Mouse (Mus musculus) lung, postnatal 0 days (tissue): ENCODE measurements around the gene Krtap28-10. TPM values are rescaled to one million over a fixed set of nuclear protein-coding genes. Genes with fewer than 3 reads are reported as not detected.
"Not testable (repeated sequence)": the region's sequence is repeated elsewhere in the genome, so short reads cannot be mapped to it uniquely, and the experiment has no call there.

Source experiments
- ATAC-seq: fragments of 200-750 bp; cut with Nextera tagmentation; 2 replicates; pipeline ENCODE4 v1.8.0; 2017; ENCODE audit warnings: moderate library complexity
- DNase-seq: peaks from one replicate; pipeline ENCODE4 v3.0.0-alpha.2; 2016; ENCODE audit warnings: low spot score
- H3K27ac ChIP-seq: fragments of 300-500 bp; sonication (generic); 2 replicates; pipeline ENCODE4 v1.5.1; 2014; ENCODE audit warnings: antibody characterized with exemption, mild to moderate bottlenecking, low read length, mixed read lengths
- H3K27me3 ChIP-seq: fragments of 300-500 bp; sonication (generic); replicated peaks from 2 replicates; pipeline ENCODE4 v1.6.1; 2014; ENCODE audit warnings: low read length, mixed read lengths; ENCODE audit not compliant: insufficient read depth
- H3K36me3 ChIP-seq: fragments of 300-500 bp; sonication (generic); 2 replicates; pipeline ENCODE4 v1.6.1; 2014; ENCODE audit warnings: low read length, mixed read lengths; ENCODE audit not compliant: insufficient read depth
- H3K4me1 ChIP-seq: fragments of 300-500 bp; sonication (generic); 2 replicates; pipeline ENCODE4 v1.6.1; 2014; ENCODE audit warnings: antibody characterized with exemption, low read depth, low read length, mixed read lengths; ENCODE audit not compliant: insufficient read depth
- H3K4me2 ChIP-seq: fragments of 300-500 bp; sonication (generic); replicated peaks from 2 replicates; pipeline ENCODE4 v1.6.1; 2014; ENCODE audit warnings: low read depth, mild to moderate bottlenecking, low read length, moderate library complexity, mixed read lengths
- H3K4me3 ChIP-seq: fragments of 300-500 bp; sonication (generic); 2 replicates; pipeline ENCODE4 v1.5.1; 2014; ENCODE audit warnings: low read depth, low read length
- H3K9ac ChIP-seq: fragments of 300-500 bp; sonication (generic); replicated peaks from 2 replicates; pipeline ENCODE4 v1.6.1; 2014; ENCODE audit warnings: low read depth, mild to moderate bottlenecking
- H3K9me3 ChIP-seq: fragments of 300-500 bp; sonication (generic); 2 replicates; pipeline ENCODE4 v1.6.1; 2016; ENCODE audit warnings: low read length, mixed read lengths
- CTCF ChIP-seq: IDR thresholded peaks from 2 replicates; pipeline ENCODE4 v1.5.1; 2016; ENCODE audit warnings: antibody characterized with exemption, mild to moderate bottlenecking
- EP300 ChIP-seq: IDR thresholded peaks from 2 replicates; pipeline ENCODE4 v1.6.1; 2016; ENCODE audit warnings: antibody characterized with exemption, mild to moderate bottlenecking, control low read depth
- WGBS: fragments of 180-500 bp; shearing (Covaris S2); extraction: QIAGEN DNeasy Blood & Tissue Kit; methylation state at CpG from one replicate; pipeline ENCODE4 v1.1.7; 2014; 5-methylcytosine and 5-hydroxymethylcytosine counted together
- polyA plus RNA-seq: library from polyadenylated mRNA; unstranded; fragments of >200 nt; fragmentation: Nextera tagmentation; extraction: Ambion mirVana; gene quantifications from 2 replicates; pipeline ENCODE4 v1.2.1, GENCODE M21; 2015

Gene Krtap28-10
- polyA plus RNA-seq, 1 experiment from 2014 or later: not detected

DNA sequence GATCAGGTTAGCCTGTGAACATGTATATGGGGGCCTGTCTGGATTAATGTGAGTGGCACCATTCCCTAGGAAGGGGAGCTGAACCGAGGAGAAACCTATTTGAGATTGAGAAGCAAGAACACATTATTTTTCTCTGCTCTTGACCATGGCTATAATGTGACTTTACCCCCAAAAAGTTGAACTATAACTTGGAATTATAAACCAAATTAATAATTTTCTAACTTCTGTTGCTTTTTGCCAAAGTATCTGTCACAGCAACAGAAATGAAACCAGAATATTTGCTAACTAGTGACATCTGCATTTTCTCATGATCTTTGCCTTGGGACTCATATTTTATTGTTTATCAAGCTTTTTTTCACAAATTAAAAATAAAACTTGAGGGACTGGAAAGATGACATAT is 25.7 kb downstream of the Krtap28-10 start:
- Histone ChIP-seq H3K9me3 (no peaks in the 10 kb centered on the region), H3K27me3 (no peaks in the 10 kb centered on the region), H3K4me3 (no peak overlapping the region), H3K27ac (no peak overlapping the region), H3K36me3 (no peaks in the 10 kb centered on the region), H3K9ac (no peak overlapping the region), H3K4me2 (no peak overlapping the region), H3K4me1 (no peaks in the 10 kb centered on the region)
- WGBS: 58% methylated on average over 1 of the region's 1 CpGs
- ATAC-seq: no peak
- DNase-seq: no peak
- TF ChIP-seq CTCF (no peak), EP300 (no peak)

DNA sequence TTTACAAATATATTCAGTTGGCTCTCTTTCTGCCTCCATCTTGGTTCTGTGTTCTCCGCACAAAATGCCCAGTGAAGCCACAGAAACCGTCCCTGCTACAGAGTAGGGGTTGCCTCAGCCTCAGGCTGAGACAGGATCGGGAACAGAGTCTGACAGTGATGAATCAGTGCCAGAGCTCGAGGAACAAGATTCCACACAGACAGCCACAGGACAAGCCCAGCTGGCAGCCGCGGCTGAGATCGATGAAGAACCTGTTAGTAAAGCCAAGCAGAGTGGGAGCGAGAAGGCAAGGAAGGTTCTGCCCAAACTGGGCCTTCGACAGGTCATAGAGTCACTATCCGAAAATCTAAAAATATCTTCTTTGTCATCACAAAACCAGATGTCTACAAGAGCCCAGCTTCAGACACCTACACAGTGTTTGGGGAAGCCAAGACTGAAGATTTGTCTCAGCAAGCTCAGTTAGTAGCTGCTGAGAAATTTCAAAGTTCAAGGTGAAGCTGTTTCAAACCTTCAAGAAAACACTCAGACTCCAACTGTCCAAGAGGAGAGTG is 26.9 kb downstream of the Krtap28-10 start:
- no peak overlapping the region for H3K27ac ChIP-seq
- no peaks in the 10 kb centered on the region for H3K36me3 ChIP-seq
- no peak overlapping the region for H3K9ac ChIP-seq
- DNase-seq: no peak
- H3K4me3 ChIP-seq: no peak overlapping the region
- no peaks in the 10 kb centered on the region for H3K4me1 ChIP-seq
- 0 out of 2 replicates have a peak, but pooled peaks cover 2% of the 10 kb centered on the region for H3K9me3 ChIP-seq
- TF ChIP-seq CTCF (no peak), EP300 (no peak)
- no peak for ATAC-seq
- 48% methylated on average over 10 of the region's 10 CpGs for whole genome bisulfite sequencing
- no peaks in the 10 kb centered on the region for H3K27me3 ChIP-seq
- no peak overlapping the region for H3K4me2 ChIP-seq

DNA sequence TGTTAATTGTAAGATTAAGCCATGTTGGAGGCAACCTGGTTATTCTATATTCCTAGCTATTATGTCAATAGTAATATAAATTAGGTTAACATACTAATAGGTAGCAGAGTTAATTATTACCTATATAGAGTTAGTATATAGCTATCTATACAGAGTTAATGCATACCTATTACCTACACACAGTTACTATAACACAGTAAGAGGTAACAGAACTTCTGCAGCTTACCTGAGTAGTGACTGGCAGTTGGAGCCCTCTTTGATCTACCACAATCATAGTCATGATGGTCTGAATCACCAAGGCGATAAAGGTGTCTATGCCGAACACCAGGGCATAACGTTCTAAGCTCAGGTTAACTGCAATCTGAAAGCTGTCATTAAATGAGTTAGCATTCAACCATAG is 27.8 kb downstream of the Krtap28-10 start:
- Histone ChIP-seq H3K4me2 (no peak overlapping the region), H3K9ac (no peak overlapping the region), H3K27ac (no peak overlapping the region), H3K9me3 (0 out of 2 replicates have a peak, but pooled peaks cover 2% of the 10 kb centered on the region), H3K4me1 (no peaks in the 10 kb centered on the region), H3K27me3 (no peaks in the 10 kb centered on the region), H3K36me3 (no peaks in the 10 kb centered on the region), H3K4me3 (no peak overlapping the region)
- ATAC-seq: no peak
- 91% methylated on average over 3 of the region's 3 CpGs for WGBS
- TF ChIP-seq EP300: no peak
- TF ChIP-seq CTCF: no peak
- DNase-seq: no peak

DNA sequence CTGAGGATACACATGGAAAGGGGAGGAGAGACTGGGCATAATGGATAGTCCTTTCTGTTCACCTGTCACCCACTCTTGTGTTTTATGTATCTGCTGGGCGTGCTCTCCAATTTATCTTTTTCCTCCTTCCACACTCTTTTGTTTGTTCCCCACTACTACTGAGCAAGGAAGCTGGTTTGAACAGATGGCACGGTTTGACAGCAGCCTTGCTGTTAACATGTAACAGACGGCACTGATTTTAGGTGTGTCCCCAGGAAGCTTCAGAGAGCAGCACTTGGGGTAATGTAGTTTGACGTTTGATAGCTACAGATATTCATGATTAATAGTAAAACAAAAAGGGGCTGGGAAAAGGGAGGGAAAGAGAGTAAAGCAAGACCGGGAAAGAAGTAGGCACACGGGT is 34.8 kb downstream of the Krtap28-10 start:
- Histone ChIP-seq H3K36me3 (no peaks in the 10 kb centered on the region), H3K27me3 (no peaks in the 10 kb centered on the region), H3K4me2 (no peak overlapping the region), H3K4me3 (no peak overlapping the region), H3K9ac (no peak overlapping the region), H3K9me3 (0 out of 2 replicates have a peak, but pooled peaks cover 2% of the 10 kb centered on the region), H3K27ac (no peak overlapping the region), H3K4me1 (no peaks in the 10 kb centered on the region)
- no peak for TF ChIP-seq EP300
- TF ChIP-seq CTCF: no peak
- WGBS: 55% methylated on average over 6 of the region's 6 CpGs
- ATAC-seq (no peak), DNase-seq (no peak)

DNA sequence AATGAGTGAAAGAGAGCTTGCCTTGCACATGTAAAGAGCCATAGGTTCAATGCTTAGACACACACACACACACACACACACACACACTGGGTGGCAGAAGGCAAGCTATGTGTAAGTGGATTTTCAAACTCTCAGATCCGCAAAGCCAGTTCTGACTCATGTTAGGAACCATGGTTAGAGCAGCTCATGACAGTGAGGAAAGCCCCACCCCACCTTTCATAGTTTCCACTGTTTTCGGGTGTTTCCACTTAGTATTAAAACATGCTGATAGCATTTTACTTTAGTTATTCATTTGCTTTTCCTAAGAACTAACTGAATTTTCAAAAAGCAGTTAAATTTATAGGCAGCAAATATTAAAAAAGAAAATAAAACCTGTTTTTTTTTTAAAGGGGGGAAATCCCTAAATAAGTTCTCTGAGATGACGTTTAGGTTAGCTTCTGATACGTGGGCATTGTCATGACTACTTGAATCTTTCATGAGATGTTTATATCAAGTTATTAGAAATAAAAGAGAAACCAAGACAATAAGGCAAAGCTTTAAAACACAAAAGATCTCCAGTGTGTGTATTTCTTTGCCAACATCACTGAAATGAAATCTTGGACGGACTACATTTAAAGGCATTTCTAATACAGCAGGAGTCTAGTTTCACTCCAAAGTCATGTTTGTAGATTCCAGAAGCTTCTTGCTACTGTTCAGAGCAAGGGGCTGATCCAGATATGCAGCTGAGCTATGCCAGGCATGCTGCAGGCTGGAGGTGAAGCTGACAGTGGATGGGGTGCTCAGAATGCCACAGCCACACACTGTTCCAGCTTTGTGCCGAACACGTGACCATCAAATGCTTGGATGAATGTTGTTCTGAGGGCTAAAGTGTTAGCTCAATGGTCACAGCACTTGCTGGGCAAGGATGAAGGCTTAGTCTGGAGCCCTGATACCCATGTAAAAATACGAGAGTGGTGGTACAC is 35.8 kb downstream of the Krtap28-10 start:
- H3K27me3 ChIP-seq: no peaks in the 10 kb centered on the region
- peak; percentile 73 for ATAC-seq
- TF ChIP-seq CTCF: no peak
- TF ChIP-seq EP300: no peak
- WGBS: 58% methylated on average over 8 of the region's 8 CpGs
- H3K9ac ChIP-seq: no peak overlapping the region
- H3K9me3 ChIP-seq: 0 out of 2 replicates have a peak, but pooled peaks cover 2% of the 10 kb centered on the region
- H3K36me3 ChIP-seq: no peaks in the 10 kb centered on the region
- no peak overlapping the region for H3K4me2 ChIP-seq
- H3K27ac ChIP-seq: no peak overlapping the region
- peak; percentile 14 for DNase-seq
- no peak overlapping the region for H3K4me3 ChIP-seq
- H3K4me1 ChIP-seq: no peaks in the 10 kb centered on the region

DNA sequence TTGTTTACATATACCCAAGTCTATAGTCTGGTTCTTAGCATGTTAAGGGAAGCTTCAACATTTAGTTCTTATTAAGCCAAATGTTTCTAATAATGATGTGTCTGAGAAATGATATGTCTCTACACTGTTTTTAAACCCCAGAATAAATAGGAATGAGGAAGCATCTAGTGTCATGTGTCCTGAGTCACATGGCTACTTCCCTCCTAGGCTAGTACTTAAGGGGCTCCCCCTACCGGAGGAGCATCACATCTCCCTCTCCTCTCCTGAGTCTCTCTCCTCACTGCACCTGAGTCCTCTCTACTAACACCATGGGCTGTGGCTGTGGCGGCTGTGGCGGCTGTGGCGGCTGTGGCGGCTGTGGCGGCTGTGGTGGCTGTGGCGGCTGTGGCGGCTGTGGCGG is 42.0 kb downstream of the Krtap28-10 start, which contains the start of gene Gm47959:
TSS of gene Gm47959 (plus strand) at position 243 of the 400 bp plus-strand sequence.
- not testable (repeated sequence) for H3K4me3 ChIP-seq, ATAC-seq, DNase-seq, H3K36me3 ChIP-seq, H3K9me3 ChIP-seq, H3K27me3 ChIP-seq, H3K9ac ChIP-seq, H3K4me2 ChIP-seq, H3K4me1 ChIP-seq, H3K27ac ChIP-seq
- 89% methylated on average over 5 of the region's 9 CpGs for WGBS
